Mouse (Mus musculus) adrenal gland, postnatal 10 days (tissue): ENCODE results near the gene Hspa2. TPM values are rescaled to one million over a fixed set of nuclear protein-coding genes. Genes with fewer than 3 reads are reported as not detected.
"Not testable (repeated sequence)": the region's sequence is repeated elsewhere in the genome, so short reads cannot be mapped to it uniquely, and the experiment has no call there.

Experiments
- DNase-seq: peaks from one replicate; pipeline ENCODE4 v3.0.0; 2021; ENCODE audit warnings: mixed read lengths
- total RNA-seq, 2 experiments: library from RNA; stranded (reverse); gene quantifications; 2 replicates each; pipeline ENCODE4 v1.2.3; 2021

Hspa2 gene
- total RNA-seq, 2 experiments from 2014 or later: 16.7 to 18.6 TPM

GRCm38 (mm10) chr12:76431431-76431830, 27.5 kb downstream of the Hspa2 start:
- peak; percentile 31 for DNase-seq

- DNase-seq: no peak
These were observed 30.1 kb downstream of the Hspa2 start for GRCm38 (mm10) chr12:76434111-76434510.

GRCm38 (mm10) chr12:76435084-76435483, 31.1 kb downstream of the Hspa2 start:
- DNase-seq: no peak

- no peak for DNase-seq
These were observed 31.6 kb downstream of the Hspa2 start for GRCm38 (mm10) chr12:76435549-76435948.

- not testable (repeated sequence) for DNase-seq
These were observed 39.5 kb downstream of the Hspa2 start for GRCm38 (mm10) chr12:76443488-76443887.

- DNase-seq: no peak
These were observed 40.4 kb downstream of the Hspa2 start for GRCm38 (mm10) chr12:76444359-76444772.

GRCm38 (mm10) chr12:76444862-76445261, 40.9 kb downstream of the Hspa2 start:
- DNase-seq: no peak

- DNase-seq: no peak
These were observed 42.2 kb downstream of the Hspa2 start for GRCm38 (mm10) chr12:76446201-76446600.

GRCm38 (mm10) chr12:76448127-76448526, 44.2 kb downstream of the Hspa2 start:
- no peak for DNase-seq

GRCm38 (mm10) chr12:76452203-76452602, 48.2 kb downstream of the Hspa2 start:
- no peak for DNase-seq

Other genes with a start within 250 kb of the Hspa2 start
- gene Esr2, start 226.9 kb upstream of the Hspa2 start, total RNA-seq: not detected
- not detected for gene Tex21, start 157.4 kb upstream of the Hspa2 start, total RNA-seq
- 10 to 100 TPM; 51.5 to 52.5 TPM for gene Mthfd1, start 148.9 kb upstream of the Hspa2 start, total RNA-seq
- 1 to 10 TPM; 4.6 to 7.0 TPM for gene Akap5, start 79.3 kb upstream of the Hspa2 start, total RNA-seq
- 10 to 100 TPM in 1 of 2 experiments, 1 to 10 TPM in 1; 8.7 to 15.9 TPM for gene Zbtb25, start 34.6 kb upstream of the Hspa2 start, total RNA-seq
- 1 to 10 TPM; 5.7 to 7.2 TPM for gene Zbtb1, start 33.9 kb upstream of the Hspa2 start, total RNA-seq
- gene Ppp1r36, start 13.4 kb downstream of the Hspa2 start, total RNA-seq: under 1 TPM in 1 of 2 experiments, not detected in 1; 0.45 TPM
- 10 to 100 TPM; 21.1 to 22.0 TPM for gene Plekhg3, start 126.7 kb downstream of the Hspa2 start, total RNA-seq